9 mouse cellular contexts compared by ENCODE assay signal in the genomic region with DNA sequence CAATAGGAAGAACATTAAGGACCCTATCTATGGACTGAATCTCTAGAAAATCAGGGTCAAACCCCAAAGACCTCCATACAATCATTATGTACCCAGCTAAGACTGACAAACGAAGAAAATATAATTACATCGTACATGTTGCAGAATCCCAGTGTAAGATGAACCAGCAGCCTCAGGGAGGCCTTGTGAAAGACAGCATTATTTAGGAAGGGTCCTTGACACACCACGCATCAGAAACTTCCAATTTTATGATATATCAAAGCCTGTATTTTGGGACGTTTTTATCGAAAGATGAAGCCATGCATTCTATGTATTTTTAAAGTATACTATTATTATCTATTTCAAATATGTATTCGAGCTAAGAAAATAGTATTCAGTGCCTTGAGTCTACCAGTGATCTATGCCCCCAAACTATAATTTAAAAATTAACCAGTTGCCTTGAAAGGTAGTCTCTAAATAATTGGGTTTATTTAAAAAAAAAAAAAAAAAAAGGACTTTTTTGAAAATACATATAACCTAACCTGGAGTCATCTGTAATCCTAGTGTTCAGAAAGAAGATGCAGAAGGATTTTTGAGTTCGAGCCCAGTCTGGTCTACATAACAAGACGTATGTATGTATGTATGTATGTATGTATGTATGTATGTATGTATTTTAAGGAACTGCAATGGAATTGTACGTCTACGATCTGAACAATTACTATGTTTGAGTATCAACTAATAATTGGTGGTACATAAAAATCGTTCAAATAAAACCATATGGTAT. TPM values are rescaled to one million over a fixed set of nuclear protein-coding genes. Genes with fewer than 3 reads are reported as not detected.
DNase-seq lines count a peak whose midpoint lies in the region; ATAC-seq lines count a peak whose summit lies in the region.
"Had no signal": no experiment of that assay in that cellular context is flagged by ENCODE, and none has a peak within 500 bp of the region (broad histone marks: within the 10 kb centered on the region; RNA-seq: fewer than 3 reads in every experiment).

No protein-coding gene starts in this region.

- H3K9ac ChIP-seq in forebrain, embryonic 15.5 days (replicated peaks), result no peak overlapping the region
- no peak overlapping the region for H3K9ac ChIP-seq in forebrain, embryonic 12.5 days
- H3K9ac ChIP-seq in liver, embryonic 13.5 days, result no peak overlapping the region

- WGBS in forebrain, embryonic 15.5 days, result 59% methylated on average over 11 of the region's 11 CpGs
- WGBS in forebrain, embryonic 12.5 days, result 55% methylated on average over 11 of the region's 11 CpGs
- WGBS in liver, embryonic 13.5 days (ENCODE audit: insufficient replicate concordance), result 42% methylated on average over 11 of the region's 11 CpGs

- peak; percentile 1 for DNase-seq in left cerebral cortex, adult 11 months (ENCODE audit: low spot score)
- no peak for DNase-seq in left cerebral cortex, postnatal 4 days
- DNase-seq in brain, adult 2 months (ENCODE audit: low read depth, low spot score), result peak; percentile 1
- no peak for DNase-seq in liver, embryonic 13.5 days
- DNase-seq in right cerebral cortex, postnatal 36 days (ENCODE audit: low spot score in 2 of 2), result no peak

- H3K27ac ChIP-seq in forebrain, embryonic 15.5 days (replicated peaks), result no peak overlapping the region
- no peak overlapping the region for H3K27ac ChIP-seq in forebrain, embryonic 12.5 days
- H3K27ac ChIP-seq in liver, embryonic 13.5 days, result no peak overlapping the region

- no peaks in the 10 kb centered on the region for H3K27me3 ChIP-seq in forebrain, embryonic 15.5 days
- H3K27me3 ChIP-seq in forebrain, embryonic 12.5 days, result 0 out of 2 replicates have a peak, but pooled peaks cover 4% of the 10 kb centered on the region
- H3K27me3 ChIP-seq in liver, embryonic 13.5 days, result no peaks in the 10 kb centered on the region; the same call in 1 of the 2 replicates

- H3K4me1 ChIP-seq in forebrain, embryonic 15.5 days, result peaks cover 12% of the 10 kb centered on the region
- H3K4me1 ChIP-seq in forebrain, embryonic 12.5 days, result peaks cover 18% of the 10 kb centered on the region
- H3K4me1 ChIP-seq in liver, embryonic 13.5 days (replicated peaks), result peaks cover 56% of the 10 kb centered on the region

- peak overlapping the region; percentile 55; the same call in 1 of the 2 replicates for H3K4me3 ChIP-seq in forebrain, embryonic 15.5 days
- no peak overlapping the region for H3K4me3 ChIP-seq in forebrain, embryonic 12.5 days (replicated peaks)
- peak overlapping the region; percentile 76 for H3K4me3 ChIP-seq in liver, embryonic 13.5 days (replicated peaks)

- H3K4me2 ChIP-seq in forebrain, embryonic 15.5 days (replicated peaks), result peak overlapping the region; percentile 53
- no peak overlapping the region for H3K4me2 ChIP-seq in forebrain, embryonic 12.5 days
- peak overlapping the region; percentile 84 for H3K4me2 ChIP-seq in liver, embryonic 13.5 days

- ATAC-seq in forebrain, embryonic 15.5 days (replicated peaks), result no peak
- no peak for ATAC-seq in forebrain, embryonic 12.5 days (ENCODE audit: low FRiP score)
- ATAC-seq in liver, embryonic 13.5 days (ENCODE audit: low read depth), result no peak
- no peak for ATAC-seq in cerebellum, adult (ENCODE audit: insufficient number of reproducible peaks, low FRiP score, low TSS enrichment)

- H3K36me3 ChIP-seq in forebrain, embryonic 15.5 days, result no peaks in the 10 kb centered on the region
- no peaks in the 10 kb centered on the region for H3K36me3 ChIP-seq in forebrain, embryonic 12.5 days (replicated peaks)
- H3K36me3 ChIP-seq in liver, embryonic 13.5 days, result no peaks in the 10 kb centered on the region

- intact Hi-C loops in left cerebral cortex, postnatal 4 days (cut with DNase I), result loop anchor here (10.0 kb wide), 1 partner anchor 353 kb away; a partner anchor contains a TSS

- H3K9me3 ChIP-seq in forebrain, embryonic 15.5 days, result no peaks in the 10 kb centered on the region
- no peaks in the 10 kb centered on the region for H3K9me3 ChIP-seq in forebrain, embryonic 12.5 days
- no peaks in the 10 kb centered on the region for H3K9me3 ChIP-seq in liver, embryonic 13.5 days (replicated peaks)

RNA-seq across cellular contexts. Expression of a gene that starts 16.2 kb away (rescaled TPM):
- 21.0 and 21.5 TPM in 2 replicates for polyA plus RNA-seq in forebrain, embryonic 15.5 days (2015; fragmentation: Nextera tagmentation; extraction: Ambion mirVana)
- polyA plus RNA-seq in forebrain, embryonic 12.5 days (2016; fragmentation: Nextera tagmentation; extraction: Ambion mirVana), result 22.7 and 23.7 TPM in 2 replicates
- 1 to 10 TPM; 6.4 to 7.3 TPM for total RNA-seq in left cerebral cortex, postnatal 4 days (2021)
- polyA plus RNA-seq in liver, embryonic 13.5 days (2015; fragmentation: Nextera tagmentation; extraction: Ambion mirVana), result 5.5 and 6.5 TPM in 2 replicates

RNA-seq across cellular contexts. Expression of a gene that starts 51.4 kb away (rescaled TPM):
- 26.9 and 30.2 TPM in 2 replicates for polyA plus RNA-seq in forebrain, embryonic 15.5 days (2015; fragmentation: Nextera tagmentation; extraction: Ambion mirVana)
- polyA plus RNA-seq in forebrain, embryonic 12.5 days (2016; fragmentation: Nextera tagmentation; extraction: Ambion mirVana), result 22.1 and 22.6 TPM in 2 replicates
- total RNA-seq in left cerebral cortex, postnatal 4 days (2021), result 10 to 100 TPM; 42.1 to 42.4 TPM
- polyA plus RNA-seq in liver, embryonic 13.5 days (2015; fragmentation: Nextera tagmentation; extraction: Ambion mirVana), result 1.2 and 1.6 TPM in 2 replicates

RNA-seq across cellular contexts. Expression of a gene that starts 52.8 kb away (rescaled TPM):
- polyA plus RNA-seq in forebrain, embryonic 15.5 days (2015; fragmentation: Nextera tagmentation; extraction: Ambion mirVana), result not detected in 2 replicates
- polyA plus RNA-seq in forebrain, embryonic 12.5 days (2016; fragmentation: Nextera tagmentation; extraction: Ambion mirVana), result 0.17 TPM in 1 of 2 replicates, not detected in the other
- total RNA-seq in left cerebral cortex, postnatal 4 days (2021), result not detected
- polyA plus RNA-seq in liver, embryonic 13.5 days (2015; fragmentation: Nextera tagmentation; extraction: Ambion mirVana), result not detected in 2 replicates
- total RNA-seq: left cerebral cortex, postnatal 25 days had no signal

Comparison
In these comparisons a context has a peak if more than half of its experiments do, and no peak if none do; other contexts are left out.
1. DNase-seq: peak in left cerebral cortex, adult 11 months (single experiment) and brain, adult 2 months (single experiment); none in left cerebral cortex, postnatal 4 days (single experiment), liver, embryonic 13.5 days (single experiment) and right cerebral cortex, postnatal 36 days (0 of 2).